Mouse (Mus musculus) A20 (cell line): ENCODE results near the gene Nbeal2.

ENCODE experiments used
- DNase-seq: peaks from one replicate; pipeline ENCODE4 v3.0.0-alpha.2; 2011; ENCODE audit warnings: low read depth, low spot score

Gene Nbeal2

DNA sequence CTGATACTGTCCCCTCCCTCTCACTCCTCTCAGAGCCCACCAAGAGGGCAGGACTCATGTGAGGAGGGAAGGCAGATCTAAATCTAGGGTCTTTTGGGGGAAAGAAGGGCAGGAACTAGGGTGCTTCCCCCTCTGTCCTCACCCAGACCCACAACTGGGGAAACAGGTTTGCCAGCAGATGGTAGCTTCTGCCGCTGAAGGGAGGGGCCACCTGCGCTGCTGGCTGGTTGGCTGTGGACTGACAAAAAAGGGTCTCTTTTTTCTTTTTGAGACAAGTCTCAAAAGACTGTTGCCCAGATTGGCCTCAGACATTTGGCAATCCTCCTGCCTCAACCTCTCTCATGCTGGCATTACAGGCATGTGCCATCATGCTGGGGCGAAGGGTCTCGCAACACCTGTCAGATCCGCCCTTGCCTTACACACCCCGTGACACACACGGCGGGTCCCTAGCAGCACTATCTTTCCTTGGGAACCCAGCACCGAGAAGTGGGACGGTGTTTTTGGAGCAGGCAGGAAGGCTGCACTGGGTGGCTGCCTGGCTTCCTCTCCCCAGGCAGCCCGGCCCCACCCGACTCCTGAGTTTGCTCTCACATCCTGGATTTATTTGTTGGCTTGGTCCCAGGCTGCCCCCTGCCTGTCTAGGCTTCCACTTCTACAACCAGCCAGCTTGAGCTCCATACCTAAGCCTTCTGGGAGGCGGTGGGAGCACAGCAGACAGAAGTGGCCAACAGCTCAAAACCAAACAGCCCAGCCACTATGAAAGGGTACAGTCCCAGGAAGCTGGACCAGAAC, 1.8 kb downstream of the Nbeal2 start:
- no peak for DNase-seq

DNA sequence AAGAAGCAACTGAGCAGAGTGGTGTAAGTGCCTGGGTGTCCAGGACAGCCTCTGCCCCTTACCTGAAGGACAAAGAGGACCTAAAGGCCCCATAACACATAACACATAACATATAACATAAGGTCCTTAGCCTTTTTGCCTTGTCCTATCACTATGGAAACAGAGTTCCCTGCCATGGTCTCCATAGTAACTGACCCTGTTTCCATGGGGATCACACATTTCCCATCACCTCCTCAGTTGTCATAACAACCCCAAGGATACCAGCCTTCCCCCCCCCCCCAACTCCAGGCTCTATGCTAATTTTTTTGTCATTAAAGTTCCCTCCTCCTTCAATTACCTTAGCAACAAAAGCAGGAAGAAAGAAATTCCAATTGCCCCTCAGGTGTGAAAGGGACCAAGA, 4.2 kb downstream of the Nbeal2 start:
- no peak for DNase-seq

DNA sequence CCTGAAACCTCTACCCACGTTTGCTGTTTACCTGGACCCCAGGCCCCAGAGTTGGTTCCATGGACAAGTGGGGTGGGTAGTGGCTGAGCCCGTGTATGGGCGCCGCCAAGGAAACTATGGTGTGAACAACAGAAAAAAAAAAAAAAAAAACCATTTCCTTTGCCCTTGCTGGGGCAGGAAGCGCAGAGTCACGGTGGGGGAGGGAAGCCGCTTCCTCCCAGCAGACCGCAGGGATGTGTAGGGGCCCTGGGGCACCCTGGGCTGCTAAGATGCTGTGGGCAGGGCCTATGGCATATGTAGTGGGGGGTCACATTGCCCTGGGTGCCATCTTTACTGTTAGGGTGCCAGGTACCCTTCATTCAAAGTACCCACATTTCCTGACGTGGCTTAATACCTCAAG, 8.7 kb downstream of the Nbeal2 start:
- DNase-seq: no peak

DNA sequence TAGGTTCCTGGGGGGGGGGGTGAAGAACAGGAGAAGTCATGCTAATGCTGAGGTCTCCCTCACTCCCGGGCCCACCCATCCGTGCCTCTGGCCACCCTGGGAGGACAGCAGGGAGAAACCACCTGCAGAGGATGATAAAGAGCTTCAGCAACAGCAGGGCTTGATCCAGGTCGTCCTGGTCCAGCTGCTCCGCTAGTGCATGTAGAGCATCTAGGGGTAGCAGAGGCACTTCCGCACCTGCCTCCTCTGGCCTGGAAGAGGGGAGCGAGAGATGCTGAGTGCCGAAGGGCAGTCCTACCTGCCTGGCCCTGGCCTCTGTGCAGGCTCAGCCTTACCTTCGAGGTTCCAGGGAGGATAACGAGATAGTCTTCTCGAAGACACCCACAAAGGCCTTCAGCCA, 9.7 kb downstream of the Nbeal2 start:
- no peak for DNase-seq

DNA sequence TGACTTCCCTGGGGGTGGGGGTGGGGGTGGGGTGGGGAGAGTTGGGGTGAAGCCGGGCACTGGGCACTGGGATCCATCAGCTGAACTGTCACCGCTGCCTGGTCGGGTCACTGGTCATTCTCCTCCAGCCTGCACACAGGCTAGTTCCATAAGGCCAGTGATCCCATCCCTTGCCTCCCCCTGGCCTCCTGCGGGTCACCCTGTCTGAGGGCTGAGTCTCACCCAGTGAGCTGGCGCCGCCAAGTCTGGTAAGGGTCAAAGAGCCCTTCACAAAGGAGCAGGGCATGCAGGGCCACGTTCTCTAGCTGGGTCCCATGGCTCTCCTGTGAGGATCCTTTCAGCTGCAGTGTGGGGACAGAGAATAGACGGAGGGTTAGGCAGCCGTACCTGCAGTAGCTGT, 10.2 kb downstream of the Nbeal2 start:
- no peak for DNase-seq

DNA sequence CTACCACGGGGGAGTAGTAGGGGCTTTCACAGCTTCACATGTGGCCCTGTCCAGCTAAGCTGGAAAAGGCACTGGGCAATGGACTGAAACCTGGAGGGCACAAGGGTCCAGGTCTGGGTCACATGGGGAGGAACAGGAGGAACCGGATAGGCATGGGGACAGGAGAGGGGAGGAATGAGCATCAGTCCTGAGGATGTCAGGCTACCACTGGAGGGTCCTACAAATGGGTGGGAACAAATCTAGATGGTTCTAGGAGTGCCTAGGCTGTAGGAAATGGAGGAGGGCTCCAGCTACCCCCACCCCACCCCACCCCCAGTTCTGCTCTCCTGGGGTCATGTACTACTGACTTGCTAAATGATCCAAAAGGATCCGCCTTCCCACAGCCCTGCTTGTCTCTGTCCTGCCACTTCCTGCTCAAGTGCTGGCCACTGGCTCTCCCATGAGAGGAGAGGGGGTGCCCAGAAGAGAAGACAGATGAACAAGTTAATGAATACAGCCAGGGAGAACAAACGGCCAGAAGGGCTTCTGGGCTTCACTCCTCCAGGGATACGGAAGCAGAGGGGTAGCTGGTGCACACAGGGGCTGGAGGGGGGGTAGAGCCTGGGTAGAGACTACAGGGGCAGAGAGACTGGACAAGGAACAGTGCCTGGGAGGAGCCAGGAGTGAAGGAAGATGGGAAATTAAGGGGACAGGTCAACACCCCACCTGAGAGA, 11.0 kb downstream of the Nbeal2 start:
- DNase-seq: no peak

DNA sequence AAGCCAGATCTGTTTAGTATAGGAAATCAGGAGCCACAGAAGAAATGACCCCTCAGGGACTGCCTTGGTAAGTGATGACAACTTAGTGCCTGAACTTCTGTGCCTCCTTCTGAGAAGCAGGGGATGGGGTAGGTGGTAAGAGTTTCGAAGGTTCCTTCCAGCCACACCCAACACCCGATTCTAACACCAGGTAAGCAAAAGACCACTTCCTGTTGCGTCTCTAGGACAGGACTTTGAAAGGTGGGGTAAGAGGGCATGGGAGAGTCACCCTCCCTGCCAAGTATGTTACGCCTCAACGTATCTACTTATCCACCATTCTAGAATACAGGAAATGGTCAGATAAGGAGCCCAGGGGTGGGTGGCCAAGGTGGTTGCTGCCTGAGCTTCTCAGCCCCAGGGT, 13.0 kb downstream of the Nbeal2 start:
- DNase-seq: no peak

DNA sequence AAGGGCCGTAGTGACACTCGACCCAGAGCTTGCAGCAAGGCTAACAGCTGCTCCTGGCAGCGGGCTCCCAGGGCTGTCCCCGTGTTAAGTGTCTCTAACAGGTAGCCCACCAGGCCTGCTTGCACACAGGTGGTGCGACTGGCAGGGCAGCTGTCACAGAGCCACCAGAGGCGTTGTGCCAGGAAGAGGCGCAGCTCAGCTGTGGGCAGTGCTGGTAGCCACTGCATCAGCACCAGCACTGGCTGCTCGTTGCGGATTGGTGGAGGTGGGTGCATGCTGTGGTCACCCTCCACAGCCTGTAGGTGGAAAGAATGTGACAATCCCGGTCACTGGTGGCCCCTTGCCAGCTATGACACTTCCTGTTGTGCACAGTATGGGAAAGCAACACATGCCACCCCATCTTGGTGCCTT, 15.3 kb downstream of the Nbeal2 start:
- no peak for DNase-seq

DNA sequence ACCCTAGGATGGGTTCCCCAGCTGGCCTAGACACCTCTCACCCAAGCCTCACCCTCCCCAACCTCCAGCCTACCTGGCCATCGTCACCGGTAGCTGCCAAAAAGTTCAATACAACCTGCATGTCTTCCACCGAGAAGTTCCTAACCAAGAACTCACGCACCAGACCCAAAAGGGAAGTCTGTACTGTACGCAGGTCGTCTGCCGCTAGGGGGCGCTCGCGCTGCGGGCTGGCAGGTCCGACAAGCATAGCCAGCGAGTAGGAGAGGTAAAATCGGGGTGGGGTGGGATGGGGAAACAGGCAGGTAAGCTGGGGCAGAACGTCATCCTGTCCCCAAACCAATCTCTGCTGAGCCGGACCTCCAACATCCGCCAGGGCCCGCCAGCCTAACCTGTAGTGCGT, 18.7 kb downstream of the Nbeal2 start:
- DNase-seq: peak; percentile 82

DNA sequence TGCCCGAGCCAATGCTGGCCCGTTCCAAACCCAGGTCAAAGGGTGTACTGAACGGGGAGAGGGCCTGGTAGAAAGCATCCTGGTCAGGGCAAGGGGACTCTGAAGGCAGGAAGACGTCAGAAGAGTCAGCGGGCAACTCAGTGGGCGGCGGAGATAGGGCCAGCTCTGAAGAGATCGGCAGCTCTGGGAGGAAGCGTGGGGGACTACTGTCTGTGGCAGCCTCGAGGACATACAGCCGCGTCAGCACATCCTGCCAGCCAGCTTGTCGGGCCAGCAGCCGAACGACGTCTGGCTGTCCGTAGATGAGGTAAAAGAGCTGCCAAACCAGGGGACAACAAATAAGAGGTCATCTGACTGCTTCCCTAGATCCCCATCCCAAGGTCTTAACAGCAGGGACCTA, 20.1 kb downstream of the Nbeal2 start:
- no peak for DNase-seq

DNA sequence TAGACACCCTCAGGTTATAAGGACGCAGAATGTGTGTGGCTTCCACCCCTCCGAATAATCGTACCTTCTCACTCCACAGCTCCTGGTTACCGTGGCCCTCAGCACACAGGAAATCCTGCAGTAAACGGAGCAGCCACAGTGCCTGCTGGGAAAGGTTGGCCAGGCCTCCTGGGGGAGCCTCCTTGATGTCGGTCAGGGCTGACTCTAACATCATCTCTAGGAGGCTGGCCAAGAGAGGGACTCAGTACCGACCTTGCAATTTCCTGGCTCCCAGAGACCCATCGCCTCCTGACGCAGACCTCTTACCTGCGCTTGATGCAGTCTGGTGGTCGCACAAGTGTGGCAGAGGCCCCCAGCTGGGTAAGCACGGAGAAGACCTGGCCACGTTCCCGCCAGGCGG, 21.3 kb downstream of the Nbeal2 start:
- DNase-seq: no peak

DNA sequence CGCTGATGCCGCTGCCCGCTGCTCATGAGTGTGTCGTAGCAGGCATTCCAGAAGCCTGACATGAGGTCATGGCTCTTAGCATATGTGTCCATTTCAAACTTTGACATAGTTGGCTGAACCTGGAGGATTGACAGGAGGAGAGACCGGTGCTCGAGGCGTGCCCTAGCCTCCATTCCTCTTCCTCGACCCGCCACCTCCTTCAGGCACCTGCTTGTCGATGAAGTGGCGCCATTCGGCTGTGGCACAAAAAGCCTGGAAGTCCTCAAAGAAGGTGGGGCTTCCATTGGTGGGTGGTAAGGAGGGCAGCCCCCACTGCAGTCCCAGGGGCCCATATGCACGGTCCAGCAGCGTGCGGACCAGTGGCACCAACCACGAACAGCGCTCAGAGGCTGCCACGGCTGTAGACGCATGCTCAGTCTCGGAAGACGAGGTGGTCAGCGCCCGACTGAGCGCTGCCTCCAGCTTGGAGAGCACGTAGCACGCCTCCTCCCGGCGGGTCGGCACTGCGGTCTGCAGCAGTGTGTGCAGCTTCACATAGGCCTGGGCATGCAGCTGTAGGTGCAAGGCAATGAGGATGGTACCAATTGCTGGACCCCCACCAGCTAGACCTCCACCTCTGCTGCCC, 22.2 kb downstream of the Nbeal2 start:
- no peak for DNase-seq

DNA sequence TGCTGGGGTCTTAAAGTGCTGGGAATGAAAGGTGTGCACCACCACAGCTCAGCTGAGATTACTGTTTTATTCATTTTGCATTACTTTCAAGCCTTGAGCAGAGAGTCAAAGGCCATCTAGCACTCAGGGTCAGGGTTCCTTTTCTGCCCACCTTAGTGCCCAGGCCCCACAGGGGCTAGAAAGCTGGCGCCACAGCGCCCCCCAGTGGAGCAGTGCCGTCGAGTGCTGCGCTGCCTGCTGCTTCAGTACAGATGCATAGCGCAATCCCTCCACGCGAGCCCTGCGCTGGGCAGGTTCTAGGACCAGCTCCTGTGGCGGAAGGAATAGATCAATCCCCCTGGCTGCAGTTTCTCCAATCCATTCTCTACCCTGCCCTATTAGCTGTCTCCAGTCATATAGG, 22.8 kb downstream of the Nbeal2 start:
- DNase-seq: peak; percentile 59

DNA sequence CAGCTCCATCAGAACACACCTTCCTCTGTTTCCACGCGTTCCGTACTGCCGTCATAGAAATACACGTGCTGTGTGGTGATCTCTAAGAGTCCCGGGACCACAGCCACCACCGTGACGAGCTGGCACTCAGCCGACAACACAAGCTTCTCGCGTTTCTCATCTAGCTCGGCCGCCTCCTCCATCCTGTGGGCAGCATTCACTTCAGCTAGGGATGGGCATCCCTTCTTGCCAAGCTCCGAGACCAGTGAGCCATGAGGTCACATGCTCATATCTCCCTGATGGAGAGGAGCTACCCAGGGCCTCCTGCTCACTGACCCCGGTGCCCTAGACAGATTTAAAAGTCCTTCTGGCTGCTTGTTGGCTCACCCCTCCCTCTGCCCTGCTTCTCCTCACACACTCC, 23.8 kb downstream of the Nbeal2 start:
- DNase-seq: no peak

DNA sequence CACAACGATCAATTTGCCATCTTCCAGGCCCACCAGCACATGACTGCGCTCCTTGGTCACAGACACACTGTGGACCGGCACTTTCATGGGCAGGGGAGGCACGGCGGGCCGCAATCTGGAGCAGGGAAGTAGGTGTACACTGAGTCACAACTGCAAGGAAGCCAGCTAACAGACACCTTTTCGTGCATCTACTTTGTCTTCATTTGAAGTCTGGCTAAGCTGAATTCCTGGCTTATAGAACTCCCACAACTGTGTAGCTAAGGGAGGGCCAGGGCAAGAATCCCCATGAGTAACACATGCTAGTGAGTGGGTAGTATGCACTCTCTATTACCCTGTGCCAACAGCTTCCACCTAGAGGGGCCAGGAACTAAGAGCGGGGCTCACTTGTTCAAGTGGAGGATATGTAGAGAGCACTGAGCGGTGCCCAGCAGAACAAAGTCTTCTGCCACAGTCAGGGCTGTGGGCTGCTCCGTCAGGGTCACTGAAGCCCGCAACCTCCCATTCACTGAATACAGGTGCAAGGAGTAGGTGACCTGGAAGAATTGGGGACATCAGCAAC, 28.5 kb downstream of the Nbeal2 start:
- DNase-seq: no peak

DNA sequence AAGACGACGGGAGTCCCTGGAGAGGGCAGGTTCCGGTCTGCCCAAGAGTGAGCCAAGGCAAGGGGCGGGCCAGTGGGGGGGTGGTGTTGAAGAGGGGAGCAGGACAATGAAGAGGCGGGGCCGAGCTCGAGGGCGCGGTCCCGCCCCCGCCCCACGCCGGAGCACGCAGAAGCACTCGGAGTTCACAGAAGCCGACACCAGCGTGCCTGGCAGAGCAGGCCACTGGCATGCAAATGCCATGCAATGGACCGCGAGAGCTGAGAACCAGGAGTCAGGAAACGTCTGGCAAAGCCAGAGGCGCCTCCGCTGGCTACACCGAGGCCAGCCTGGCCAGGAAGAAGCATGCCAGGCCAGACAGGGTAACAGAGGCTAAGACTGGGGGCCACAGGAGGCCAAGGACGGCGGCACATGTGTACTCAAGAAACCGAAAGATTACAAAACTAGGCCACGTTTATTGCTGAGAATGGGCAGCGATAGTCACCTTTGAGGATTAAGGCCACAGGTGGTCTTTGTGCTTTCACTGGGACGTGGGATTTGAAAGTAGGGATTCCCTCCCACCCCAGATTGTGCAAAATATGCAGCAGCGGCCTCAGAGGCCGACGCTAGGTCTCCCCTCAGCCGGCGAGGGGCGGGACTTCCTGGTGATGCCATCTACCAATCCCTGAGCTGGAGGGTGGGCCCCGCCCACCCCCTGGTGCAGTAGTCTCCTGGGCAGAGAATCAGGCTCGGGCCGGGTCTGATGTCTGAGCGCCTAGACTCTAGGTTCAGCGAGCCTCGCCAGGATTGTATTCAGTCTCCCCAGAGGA, 29.4 kb downstream of the Nbeal2 start, which contains the start of gene Nradd:
Nradd (minus strand) TSS at position 92 of the 806 bp plus-strand sequence.
- peak; percentile 88 for DNase-seq

DNA sequence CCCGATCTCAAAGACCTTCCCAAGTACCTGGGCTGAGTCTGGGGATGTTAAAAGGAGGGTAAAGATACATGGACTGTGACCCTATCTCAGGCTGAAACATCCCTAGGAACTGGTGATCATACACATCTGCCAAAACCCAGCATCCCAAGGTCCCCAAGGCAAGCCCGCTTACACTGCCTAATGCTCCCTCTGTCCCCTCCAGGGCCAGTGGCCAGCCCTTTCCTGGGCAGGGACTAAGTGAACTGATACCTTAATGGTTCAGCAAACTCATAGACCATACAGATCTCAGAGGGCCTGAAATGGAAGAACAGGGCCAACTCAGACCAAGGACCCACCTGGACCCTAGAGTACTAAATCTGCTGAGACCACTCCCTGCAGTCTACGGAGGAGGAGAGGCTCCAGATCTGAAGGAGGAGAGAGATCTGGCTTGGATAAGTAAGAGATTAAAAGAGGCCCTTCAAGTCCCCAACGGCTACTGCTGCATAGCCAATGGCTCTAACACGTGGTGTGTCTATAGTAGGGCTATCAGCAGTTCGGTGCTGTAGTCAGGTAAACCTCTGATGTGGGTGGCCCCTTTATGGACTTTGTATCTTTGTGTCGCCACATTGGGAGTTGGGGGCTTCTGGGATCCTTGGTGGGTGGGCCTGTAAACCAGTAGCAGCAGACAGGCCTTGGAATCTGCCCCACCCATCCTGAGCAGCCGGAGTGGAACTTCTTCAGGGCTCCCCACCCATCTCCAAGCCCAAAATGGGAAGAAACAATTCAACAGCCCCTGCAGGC, 30.4 kb downstream of the Nbeal2 start:
- no peak for DNase-seq

DNA sequence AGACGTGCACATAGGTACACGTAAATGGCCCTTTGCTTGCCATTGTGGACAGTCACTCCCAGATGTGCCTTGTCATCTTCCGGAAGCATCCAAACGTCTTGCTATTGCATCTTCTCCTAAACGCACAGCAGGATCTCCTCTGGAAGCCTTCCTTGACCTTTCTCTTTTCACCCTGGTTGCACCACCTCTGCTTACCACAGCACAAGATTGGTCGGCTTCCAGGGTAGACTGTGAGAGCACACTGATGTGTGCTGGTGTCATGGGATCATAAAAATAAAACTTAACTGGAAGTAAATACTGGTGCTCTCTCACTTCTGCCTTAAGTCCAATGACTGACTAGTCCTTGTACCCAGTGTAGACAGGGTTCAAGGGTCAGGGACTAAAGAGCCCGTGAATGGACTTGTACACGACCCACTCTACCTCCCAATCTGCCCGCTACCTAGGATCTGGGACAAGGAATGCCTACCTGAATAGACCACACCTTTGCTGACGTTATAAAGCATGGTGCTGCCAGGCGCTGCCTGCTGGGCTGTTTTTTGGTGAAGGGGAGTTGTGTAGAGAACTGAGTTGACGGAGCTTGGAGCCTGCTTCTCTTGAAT, 31.2 kb downstream of the Nbeal2 start:
- DNase-seq: no peak

DNA sequence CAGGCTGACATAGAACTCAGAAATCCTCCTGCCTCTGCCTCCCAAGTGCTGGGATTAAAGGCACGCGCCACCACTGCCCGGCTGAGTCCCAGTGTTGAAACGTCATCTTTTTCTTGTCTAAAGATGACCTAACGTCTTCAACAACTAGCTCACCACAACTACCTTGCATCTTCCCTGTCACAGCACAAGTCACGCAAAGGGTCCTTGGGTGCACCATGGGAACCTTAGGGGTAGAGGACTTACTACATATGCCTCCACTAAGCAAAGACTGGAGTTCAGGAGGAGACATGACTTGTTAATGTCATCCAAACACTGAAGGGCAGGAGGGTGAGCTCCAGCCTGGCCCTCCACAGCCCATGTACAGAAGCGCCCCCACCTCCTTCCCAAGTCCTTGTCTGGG, 33.3 kb downstream of the Nbeal2 start:
- DNase-seq: no peak

DNA sequence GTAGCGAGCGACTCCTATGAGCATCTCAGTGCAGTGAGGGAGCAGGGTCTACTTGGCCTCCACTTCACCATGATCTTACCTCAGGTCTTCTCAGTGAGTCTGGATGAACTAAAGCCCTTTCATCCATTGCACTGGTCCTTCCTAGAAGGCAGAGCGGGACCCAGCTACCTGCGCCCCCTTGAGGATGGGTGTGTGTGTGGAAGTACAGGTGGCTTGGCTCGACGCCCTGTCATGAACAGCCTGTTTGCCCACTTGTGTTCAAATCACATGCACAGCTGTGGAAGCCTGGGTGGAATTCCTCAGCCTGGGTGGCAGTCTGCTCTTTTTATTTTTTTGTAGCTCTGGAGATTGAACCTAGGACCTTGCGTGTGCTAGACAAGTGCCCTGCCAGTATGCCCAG, 33.8 kb downstream of the Nbeal2 start:
- peak; percentile 33 for DNase-seq
